Mouse (Mus musculus) E14TG2a.4 (cell line): Measurements from ENCODE around the gene Chic1.

Experiments used
- CTCF ChIP-seq: conservative IDR thresholded peaks from 2 replicates; pipeline ENCODE4 v1.5.1; 2014; ENCODE audit warnings: low read length
- NANOG ChIP-seq: IDR thresholded peaks from 2 replicates; pipeline ENCODE4 v1.6.1; 2014; ENCODE audit warnings: borderline replicate concordance, low read length, mixed read lengths
- POU5F1 ChIP-seq: IDR thresholded peaks from 2 replicates; pipeline ENCODE4 v1.6.1; 2014; ENCODE audit warnings: low read length, borderline replicate concordance

GRCm38 (mm10) chrX:103414167-103414566 is 57.9 kb downstream of the Chic1 start, which contains the start of gene Tsx:
- no peak for TF ChIP-seq CTCF
- TF ChIP-seq POU5F1, result no peak
- no peak for TF ChIP-seq NANOG
